Mouse (Mus musculus) heart, adult 2 months (tissue): Measurements from ENCODE around the gene Tgfbi.

Experiments used
- CTCF ChIP-seq: fragments of 200-600 bp; IDR thresholded peaks from 2 replicates; pipeline ENCODE4 v1.8.1; 2022; ENCODE audit warnings: antibody characterized with exemption, mild to moderate bottlenecking, moderate library complexity
- EP300 ChIP-seq: fragments of 200-500 bp; IDR thresholded peaks from 2 replicates; pipeline ENCODE4 v1.6.1; 2011; ENCODE audit warnings: low read depth, low read length, control low read depth; ENCODE audit not compliant: insufficient read depth
- POLR2A ChIP-seq: fragments of 200-500 bp; IDR thresholded peaks from 2 replicates; pipeline ENCODE4 v1.6.1; 2011; ENCODE audit warnings: mild to moderate bottlenecking, low read depth, low read length, control low read depth; ENCODE audit not compliant: insufficient read depth

- TF ChIP-seq POLR2A (no peak), CTCF (peak; percentile 47), EP300 (no peak)
These were observed 6.5 kb downstream of the Tgfbi start for GRCm38 (mm10) chr13:56615864-56616263.
